Mouse (Mus musculus): ENCODE data around the gene Slc25a22.

Slc25a22 gene

DNA sequence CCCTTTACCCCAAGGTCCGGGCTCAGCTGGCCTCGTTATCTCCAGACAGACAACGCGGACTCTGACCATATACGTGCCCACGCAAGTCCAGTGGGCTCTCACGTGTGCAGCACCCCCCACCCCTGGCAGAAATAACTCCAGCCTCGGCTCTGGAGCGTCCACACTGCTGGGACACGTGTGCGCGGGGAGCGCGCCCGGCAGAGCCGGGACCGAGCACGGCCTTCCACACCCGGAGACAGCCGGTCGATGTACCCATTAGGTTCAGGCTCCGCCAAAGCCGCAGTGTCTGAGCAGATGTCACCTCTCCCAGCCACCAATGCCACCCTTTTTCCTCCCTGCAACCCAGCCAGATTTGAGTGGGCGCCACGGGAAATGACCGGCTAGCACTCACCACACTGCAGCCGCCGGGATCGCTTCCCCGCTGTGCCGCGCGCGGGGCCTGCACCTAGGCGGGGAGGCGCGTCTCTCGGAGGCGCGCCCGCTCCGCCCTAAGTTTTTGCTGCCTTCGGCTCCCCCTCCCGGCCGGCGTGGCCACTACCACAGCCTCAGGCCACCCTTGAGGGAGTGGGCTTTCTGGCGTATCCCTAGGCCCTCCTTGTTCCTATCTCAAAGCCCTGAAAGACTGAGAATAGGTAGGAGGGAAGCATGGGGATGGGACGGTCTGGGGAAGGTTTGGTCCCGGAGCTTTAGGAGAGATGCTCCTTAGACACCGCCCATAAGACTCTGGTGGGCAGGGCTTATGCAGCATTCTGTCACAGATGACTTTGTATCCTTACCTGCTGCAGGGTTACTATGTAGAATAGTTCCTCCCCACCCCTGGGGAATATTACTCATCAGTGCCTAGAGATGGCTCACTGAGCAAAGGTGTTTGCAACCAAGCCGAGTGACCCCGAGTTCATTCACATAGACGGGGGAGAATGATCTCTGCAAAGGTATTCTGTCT is at the start of gene Slc25a22:
TSS of gene Slc25a22 (minus strand) at position 715 of the 943 bp plus-strand sequence.
- DNase-seq, result peak; percentile 83

DNA sequence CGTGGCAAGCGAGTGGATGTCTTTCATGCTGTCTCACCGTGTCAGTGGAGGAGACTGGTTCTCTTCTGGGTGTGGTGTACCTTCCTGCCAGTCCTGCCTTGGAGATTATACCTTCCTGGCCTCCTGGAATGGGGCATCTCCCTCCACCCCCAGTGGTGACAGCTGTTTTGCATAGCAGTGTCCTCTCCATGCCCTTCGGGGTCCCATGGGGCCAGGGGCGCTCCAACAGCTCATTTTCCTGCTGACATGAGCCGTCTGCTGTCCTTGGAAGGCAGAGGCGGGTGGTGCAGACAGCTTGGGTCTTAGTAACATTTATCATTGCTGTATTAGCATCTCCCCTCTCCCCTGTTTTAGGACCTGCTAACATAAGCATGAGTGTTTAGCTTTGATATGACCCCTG is 49.4 kb upstream of the Slc25a22 start:
- no peak for DNase-seq

DNA sequence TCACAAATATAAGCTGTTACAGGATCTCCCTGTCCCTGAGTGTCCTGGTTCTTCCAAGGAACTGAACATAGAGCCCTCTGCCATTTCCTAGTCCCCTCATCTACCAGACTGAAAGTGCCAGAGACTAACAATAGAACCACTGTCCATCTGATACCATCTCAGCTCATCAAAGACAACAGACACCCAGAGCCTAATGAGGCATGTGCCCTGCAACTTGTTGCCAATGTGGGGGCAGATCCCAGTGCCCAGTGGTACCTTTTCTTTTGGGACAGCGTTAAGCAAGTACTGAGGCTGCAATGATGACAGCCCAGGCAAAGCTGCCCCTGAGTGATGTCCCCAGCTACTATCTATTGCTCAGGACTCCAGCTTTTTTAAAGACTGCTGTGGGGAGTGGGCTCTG is 48.5 kb upstream of the Slc25a22 start:
- no peak for DNase-seq

DNA sequence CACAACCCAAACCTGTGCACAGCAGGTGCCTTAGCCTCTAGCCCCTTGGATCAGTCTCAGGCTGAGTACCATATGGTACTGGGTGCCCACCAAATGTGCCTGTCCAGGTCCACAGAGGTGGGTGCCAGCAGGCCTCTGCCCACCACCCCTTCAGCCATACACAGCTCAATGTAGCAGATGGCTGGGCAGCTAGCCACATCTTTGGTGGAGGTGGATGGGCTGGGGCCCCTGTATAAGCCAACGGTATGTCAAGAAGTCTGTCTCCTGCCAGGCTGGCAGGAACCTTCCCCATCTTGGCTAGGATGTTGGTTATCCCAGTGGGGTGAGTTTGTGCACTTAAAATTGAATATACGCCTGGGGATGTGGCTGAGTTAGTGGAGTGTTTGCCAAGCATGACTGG is 47.9 kb upstream of the Slc25a22 start:
- peak; percentile 96 for DNase-seq

DNA sequence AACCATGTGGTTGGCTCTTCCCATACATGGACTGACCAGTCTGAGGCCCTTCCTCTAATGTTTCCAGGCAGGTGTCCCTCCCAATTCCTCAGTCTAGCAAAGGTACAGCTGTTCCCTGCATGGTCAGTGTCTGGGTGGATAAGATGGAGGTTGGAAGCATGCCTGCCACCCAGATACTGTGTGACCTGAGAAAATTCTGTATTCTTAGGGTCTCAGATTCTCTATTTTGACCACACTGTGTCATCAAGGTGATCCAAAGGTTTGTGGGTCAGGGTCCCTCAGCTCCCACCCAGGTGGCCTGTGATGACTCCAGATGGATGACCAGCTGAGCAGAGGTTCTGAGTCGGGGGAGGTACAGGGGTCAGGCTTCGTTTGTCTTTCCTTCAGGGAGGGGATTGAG is 47.5 kb upstream of the Slc25a22 start:
- no peak for DNase-seq

DNA sequence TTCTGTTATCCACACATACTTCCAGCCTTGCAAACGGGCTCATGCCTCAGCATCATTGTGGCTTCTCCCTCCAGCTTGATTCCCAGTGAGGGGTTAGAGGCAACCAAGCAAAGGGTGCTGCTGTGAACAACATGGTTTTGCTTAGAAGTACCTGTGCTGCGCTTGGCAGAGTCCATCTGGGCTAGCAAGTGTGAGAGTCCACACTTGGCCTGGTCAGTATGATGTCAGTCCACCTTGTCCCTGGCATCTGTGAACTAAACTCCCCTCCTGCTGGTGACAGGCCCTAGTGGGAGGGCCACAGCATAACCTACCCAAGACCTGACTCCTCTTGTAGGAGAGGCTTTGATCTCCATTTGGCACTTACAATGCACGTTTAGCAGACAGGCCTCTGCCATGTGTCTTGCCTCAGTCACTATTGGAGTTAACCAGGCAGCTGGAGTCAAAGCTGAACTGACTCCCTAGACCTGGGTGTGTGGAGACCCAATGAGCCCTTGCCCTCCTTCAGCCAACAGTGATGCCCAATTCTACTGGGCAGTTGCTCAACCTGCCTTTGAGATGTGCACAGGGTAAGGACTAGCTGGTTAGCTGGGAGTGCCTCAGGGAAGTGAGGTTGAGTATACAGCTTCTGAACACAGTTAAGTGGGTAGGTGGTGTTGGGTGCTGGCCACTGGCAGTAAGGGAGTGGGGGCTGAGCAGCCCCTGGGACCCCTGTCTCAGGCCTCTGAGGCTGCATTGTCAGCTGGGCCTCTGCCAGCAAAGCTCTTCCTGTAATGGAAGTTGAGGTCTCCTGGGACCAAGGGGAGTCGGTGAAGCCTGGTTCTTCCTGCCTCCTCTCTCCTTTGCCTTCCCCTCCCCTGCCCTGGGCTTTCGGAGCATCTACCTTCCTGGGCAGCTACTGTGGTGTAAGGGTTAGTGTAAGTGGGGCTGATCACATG is 46.8 kb upstream of the Slc25a22 start:
- DNase-seq, result no peak

DNA sequence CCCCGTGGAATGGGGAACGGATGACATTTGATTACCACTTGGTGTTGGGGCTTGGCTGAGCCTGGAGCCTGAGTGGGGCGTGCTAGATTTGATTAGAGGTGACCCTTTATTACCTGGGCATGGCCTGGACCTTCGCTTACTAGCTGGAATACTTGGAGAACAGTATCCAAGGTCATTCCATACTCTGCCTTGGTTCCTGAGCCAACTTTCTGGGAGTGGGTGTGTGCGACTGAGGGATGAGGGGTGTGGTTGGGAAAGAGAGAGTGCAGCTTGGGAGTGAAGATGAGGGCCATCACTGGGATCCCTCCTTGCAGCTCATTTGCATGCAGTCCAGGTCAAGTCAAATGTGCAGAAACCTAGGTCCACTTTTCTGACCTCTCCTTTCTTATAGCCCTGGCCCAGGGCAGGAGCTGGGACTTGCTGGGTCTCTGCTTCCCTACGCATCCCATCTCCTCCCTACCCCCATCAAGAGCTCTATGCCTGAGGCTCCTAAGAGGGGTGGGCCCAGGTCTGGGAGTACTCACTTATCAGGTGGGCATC is 45.5 kb upstream of the Slc25a22 start:
- no peak for DNase-seq

DNA sequence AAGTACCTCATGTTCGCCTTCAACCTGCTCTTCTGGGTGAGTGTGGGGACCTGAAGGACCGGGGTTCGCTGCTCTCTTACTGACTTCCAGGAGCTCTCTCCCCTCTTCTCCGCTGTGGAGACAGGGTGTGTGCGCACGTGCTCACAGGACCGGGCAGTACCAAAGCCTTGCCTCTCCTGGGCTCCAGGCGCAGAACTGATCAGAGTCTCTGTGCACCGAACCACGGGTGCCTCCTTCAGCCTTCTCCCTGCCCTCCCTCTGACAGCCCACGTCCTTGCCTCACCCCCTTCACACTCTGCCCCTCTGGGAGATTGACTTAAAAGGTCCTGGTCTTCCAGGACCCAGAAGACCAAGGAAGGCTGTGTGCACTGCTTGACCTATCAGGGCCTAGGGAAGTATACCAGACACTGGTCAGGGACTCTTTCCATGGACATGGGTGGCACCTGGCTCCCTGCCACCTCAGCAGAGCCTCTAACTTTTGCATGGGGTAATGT is 44.9 kb upstream of the Slc25a22 start:
- DNase-seq, result no peak

DNA sequence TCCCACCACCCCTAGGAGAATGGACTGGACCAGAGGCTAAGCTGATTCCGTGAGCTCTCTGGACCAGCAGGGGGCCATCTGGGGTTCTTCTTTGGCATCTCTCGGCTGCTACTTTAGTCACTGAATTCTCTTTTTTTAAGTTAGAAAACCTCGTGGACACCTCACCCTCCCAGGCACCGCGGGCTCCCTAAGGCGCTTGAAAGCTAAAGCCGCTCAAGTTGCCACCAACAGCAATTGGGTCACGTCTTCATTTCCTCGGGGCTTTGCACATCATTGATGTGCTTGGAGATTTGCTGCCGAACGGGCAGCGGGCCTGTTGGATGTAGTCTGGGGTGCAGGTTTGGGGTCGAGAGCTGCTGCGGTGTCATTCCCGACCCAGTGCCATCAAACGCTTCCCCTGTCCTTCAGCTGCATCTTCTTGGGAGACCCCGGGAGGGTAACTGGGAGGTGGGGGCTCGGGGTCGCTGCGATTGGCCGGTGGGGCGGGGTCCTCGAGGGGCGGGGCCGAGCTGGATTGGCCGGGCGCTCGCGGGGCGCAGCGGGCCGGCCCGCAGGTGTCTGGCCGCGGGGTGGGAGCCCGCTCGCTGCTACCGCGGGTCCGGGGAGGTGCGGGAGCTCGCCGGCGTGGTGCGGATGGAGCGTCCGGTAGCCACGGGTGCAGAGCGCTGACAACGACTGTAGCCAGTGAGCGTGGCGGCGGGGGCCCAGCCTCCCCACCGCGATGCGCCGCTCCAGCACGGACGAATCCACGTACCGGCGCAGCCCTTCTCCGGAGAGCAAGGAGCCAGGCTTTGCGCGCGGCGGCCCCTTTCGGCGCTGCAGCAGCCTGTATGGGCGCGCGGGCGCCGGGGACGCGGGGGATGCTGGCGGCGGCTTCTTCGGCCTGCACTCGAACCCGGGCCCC is 44.1 kb upstream of the Slc25a22 start:
- DNase-seq, result peak; percentile 70

DNA sequence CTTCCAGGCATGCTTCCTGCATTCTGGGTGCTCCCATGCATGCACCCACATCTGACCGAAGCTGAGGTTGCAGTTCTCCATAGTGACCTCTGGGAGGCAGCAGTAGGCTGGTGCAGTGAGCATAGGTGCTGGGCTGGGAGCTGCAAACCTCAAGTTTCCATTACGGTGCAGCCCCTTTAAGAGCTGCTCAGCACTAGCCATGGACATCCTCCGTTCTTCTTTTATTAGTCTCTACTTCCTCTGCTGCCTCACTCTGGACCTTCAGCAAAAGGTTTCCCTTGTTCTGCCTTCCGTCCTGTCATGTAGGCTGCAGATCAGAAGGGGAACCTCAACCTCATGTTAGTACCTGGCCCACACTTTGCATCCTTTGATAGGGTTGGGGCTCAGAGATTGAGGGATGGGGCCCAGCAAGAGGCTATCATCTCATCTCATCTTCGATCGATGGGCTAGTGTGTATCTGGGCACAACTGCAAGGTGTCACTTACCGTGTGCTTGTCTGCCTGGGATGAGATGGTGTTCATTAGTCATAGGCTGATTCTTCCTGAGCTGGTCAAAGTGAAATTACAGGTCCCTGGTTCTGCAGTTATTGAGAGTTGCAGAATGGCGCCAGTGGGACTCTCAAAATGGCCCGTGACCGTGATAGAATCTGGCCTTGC is 43.3 kb upstream of the Slc25a22 start:
- peak; percentile 84 for DNase-seq

DNA sequence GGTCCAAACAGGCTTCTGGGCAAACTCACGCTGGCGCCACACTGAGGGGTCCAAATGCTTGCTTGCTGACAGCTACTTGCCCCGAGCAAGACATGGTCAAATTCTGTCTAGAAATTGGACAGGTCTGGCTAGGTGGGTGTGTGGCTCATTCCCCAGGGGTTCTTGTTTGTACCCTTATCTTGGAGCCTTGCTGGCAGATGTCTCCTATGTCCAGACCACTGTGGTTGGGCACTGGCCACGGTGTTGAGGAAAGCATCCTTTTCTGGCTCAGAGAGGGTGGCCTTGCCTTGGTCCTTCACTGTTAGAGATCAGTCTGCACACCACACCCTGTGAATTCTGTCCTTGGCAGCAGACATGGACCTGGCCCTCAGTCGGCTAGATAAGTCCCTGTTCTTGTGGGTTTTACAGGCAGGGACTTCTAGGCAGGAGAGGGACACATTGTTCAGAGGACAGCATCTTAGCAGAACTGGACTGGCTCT is 40.6 kb upstream of the Slc25a22 start:
- DNase-seq, result no peak

DNA sequence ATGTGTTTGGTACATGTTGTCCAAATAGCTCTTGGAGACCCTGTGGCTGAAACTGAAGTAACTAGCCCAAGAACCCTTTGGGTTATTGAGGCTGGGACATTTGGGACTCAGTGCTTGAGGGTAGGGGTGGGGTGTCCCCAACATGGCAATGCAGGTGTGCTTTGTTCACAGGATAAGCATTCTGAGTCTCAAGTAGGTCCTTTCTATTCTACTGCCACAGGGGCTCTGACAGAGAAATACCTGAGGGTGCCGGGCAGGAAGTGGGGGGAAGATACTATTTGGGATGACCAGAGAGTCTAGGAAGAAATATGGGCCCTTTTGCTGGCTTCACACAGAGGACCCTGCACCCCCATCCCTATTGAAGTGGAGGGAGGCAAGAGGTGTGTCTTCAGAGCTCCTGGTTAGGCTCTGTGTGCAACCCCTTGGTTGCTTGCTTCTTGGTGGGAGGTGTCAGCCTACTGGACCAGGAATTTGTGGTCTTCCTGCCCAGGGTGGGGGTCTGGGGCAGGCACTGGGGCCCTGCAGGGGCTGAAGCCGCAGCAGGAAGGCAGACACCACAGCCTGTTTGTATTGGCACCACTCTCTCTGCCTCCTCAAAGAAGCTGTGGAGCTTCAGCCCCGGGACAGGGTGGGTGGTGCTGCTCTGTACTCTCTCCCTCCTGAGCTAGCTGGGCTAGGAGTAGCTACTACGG is 40.0 kb upstream of the Slc25a22 start:
- DNase-seq, result no peak

DNA sequence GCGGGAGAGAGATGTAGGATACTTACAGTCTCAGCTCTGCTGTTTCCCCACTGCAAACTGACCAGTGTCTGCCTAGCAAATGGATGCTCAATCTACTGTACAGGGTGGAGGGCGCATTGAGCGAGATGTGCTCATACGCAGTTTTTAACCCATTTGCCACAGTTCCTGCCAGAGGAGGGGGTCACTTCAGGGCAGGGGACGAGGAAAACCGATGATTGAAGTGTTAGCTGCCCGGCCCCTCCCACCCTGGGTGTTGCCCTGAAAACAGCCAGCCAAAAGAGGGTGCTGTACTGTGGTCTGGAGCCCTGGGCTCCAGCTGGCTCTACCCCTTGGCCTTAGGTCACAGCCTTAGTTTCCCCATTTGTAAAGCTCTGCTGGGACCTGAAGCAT is 39.3 kb upstream of the Slc25a22 start:
- DNase-seq, result no peak

DNA sequence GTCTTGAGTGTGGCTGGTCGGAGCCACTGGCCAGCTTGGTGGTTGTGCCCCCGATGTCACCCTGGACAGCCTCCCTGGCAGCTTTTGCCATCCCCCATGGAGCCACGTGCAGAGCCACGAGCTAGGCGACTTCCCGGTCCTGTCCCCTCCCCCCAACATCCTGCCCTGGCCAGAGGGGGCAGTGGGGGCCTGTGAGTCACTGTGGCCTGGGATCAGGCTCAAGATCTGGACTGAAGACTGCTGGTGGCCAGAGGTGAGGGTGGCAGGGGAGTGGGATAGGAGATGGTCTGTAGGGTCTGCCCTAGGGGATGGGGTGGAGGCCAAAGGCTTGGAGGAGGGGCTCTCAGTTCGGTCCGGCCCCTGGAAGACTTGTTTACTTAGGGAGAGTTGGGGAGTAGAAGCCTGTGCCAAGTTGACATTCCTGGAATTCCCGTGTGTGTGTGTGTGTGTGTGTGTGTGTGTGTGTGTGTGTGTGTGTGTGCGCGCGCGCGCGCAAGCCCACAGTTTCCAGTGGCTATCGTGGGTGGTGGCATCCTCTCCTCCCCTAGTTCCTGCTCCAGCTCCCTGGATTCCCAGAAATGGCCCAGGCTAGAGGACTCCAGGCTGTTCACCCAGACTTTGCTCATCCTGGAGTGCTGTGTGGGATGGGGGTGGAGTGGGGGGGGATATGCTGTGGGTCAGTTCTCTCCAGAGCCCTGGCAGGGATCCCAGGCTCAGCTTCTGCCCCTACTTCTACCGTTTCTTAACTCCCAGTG is 38.7 kb upstream of the Slc25a22 start:
- DNase-seq, result peak; percentile 57

DNA sequence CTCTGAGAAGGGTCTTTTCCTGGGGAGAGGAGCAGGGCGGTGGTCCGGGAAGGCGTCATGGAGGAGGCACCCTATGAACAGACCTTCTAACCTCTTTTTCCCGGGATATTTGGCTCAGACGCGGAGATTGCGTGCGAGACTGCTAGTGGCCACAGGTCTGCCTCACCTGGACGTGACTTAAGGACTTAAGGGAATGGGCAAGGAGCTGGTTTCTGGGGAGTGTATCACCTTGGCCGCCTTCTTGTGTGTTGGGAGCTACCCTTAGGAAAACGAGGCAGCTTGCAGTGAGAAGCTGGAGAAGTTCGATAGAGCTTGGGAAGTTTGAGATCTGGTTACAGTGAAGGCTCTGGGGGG is 38.1 kb upstream of the Slc25a22 start:
- no peak for DNase-seq

DNA sequence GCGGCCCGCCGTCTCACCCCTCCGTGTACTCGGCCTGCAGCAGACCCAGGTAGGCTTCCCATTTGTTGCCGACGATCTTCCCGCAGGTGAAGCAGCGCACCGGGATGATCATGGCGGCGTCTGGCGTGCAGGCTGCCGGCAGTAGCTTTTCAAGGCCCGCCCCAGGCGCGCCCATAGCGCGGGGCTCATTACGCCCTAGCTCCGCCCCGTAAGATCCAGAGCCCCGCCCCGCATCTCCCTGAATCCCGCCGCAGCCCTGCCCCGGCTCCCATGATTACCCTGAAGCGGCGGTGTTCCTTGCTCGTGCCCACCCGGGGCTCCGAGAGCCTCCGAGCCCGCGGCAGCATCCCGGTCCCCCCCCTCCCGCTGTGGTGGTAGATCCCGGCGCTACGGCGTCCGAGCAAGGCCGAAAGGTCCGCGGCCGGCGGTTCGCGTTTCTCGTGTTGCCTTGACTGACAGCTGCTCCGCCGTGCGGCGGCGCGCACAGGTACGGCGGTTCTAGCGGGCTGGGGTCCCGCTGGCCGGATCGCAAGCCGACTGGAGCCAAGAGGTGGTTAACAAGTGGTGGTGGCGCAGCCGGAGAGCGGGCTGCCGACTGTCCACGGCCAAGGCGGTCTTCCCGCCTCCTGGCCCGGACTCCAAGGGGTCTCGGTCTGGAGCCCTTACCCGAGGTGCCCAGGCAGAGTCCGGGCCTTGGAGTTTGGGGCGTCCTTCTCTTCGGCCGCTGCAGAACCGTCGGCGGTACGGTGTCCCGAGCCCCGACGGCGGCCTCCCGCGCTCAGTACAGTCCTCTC is 37.5 kb upstream of the Slc25a22 start, which contains the start of the genes Polr2l and Tspan4:
TSS of gene Polr2l (minus strand) at position 122 of the 794 bp plus-strand sequence.
TSS of gene Tspan4 (plus strand) at position 230 of the 794 bp plus-strand sequence.
- peak; percentile 85 for DNase-seq

DNA sequence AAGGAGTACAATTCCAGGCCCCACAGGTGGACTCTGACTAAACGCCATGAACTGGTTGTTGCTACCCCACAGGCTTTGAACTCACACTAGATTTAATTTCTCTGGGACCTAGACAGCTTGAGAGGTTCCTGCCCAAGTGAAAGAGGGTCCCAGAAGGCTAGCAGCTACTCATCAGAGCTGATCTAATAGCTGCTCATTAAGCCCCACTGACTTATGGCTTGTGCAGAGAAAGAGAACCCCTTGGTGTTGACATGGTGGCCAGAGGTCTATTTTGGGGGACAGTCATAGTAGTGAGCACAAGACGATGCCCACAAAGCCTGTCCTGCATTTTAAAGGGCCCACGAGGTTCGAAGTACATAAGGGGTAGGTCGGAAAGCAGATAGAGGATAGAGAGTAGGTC is 36.5 kb upstream of the Slc25a22 start:
- DNase-seq, result no peak

DNA sequence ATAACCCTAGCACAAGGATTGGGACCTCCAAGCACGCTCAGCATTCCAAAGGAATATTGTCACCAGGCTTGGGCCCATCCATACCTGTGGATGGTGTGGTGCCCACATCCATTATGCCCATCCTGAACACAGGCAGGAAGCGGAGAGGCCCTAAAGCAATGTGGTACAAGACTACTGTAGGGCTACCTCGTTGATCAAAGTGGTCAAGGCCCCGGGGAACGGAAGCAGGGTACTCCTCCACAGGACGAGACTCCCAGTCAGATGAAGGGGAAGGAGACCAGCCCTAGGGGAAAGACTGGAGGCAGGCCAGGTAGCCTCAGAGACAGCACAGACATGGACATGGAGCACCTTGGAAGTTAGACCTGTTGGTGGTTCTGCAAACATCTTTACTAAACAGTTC is 35.1 kb upstream of the Slc25a22 start:
- DNase-seq, result no peak

DNA sequence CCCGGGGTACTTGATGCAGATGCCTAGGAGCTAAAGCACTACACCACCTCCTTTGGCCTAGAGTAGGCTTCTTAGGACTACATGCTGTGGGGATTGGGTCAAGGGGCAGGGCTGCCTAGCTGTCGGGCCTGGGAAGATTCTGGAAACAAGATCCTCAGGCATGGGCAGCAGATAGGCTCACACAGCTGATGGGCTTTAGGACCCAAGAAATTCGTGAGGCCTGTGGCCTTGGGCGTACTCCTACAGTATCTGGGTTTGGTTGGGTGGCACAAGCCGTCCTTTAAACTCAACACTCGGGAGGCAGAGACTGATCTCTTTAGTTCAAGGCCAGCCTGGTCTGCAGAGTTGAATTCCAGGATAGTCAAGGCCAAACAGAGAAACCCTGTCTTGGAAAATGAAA is 34.5 kb upstream of the Slc25a22 start:
- DNase-seq, result no peak
